Mouse (Mus musculus) retina, embryonic 14.5 days (tissue): ENCODE results near the gene Vps41.

ENCODE experiments used
- DNase-seq: peaks from one replicate; pipeline ENCODE4 v3.0.0-alpha.2; 2015; ENCODE audit warnings: low spot score

Gene Vps41

DNA sequence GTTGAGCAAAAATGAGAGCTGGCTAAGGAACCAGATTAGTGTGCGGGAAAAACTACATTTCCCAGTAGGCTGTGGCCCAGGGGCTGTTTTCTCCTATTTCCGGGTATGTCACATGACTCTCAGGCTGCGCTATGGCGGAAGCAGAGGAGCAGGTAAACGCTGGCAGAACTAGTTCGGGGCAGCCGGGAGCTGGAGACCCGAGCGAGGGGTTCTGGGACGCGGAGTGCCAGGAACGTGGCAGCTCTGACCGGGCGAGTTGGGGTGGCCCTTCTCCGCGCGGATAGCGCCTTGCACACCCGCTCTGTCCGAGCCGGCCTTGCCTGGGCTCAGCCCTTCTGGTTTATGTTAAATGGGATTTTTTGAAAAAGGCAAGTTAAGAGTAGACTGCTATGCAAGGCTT lies at the start of gene Vps41:
Gene Vps41 (plus strand): TSS at position 102 of the 400 bp plus-strand sequence.
- DNase-seq = peak; percentile 87

GRCm38 (mm10) chr13:18698518-18699065 lies 18.5 kb upstream of the Vps41 start:
- DNase-seq = peak; percentile 74

- DNase-seq = no peak
These were observed 5.4 kb upstream of the Vps41 start for GRCm38 (mm10) chr13:18711685-18712084.

- no peak for DNase-seq
These were observed 379 bp upstream of the Vps41 start for GRCm38 (mm10) chr13:18716707-18717106.

- no peak for DNase-seq
These were observed 1.4 kb downstream of the Vps41 start for GRCm38 (mm10) chr13:18718461-18718860.

GRCm38 (mm10) chr13:18730666-18731065 lies 13.6 kb downstream of the Vps41 start:
- DNase-seq = no peak

DNA sequence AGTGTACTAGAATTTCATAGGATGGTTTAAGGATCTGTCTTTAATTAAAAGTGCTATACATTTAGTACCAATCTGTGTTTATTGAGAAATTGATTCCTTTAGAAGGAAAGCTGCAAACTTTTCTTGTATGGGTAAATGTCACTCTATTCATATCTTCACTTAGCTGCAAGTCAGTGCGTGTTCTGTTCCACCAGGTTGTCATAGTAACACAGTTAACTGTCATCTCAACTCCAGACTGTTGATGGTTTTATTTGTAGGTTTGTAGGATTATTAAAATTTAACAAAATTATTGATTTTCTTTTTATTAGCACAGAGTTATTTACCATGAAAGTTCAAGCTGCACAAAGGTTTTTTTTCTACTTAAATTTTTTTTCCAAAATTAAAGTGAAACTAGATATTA lies 19.5 kb downstream of the Vps41 start:
- no peak for DNase-seq

DNA sequence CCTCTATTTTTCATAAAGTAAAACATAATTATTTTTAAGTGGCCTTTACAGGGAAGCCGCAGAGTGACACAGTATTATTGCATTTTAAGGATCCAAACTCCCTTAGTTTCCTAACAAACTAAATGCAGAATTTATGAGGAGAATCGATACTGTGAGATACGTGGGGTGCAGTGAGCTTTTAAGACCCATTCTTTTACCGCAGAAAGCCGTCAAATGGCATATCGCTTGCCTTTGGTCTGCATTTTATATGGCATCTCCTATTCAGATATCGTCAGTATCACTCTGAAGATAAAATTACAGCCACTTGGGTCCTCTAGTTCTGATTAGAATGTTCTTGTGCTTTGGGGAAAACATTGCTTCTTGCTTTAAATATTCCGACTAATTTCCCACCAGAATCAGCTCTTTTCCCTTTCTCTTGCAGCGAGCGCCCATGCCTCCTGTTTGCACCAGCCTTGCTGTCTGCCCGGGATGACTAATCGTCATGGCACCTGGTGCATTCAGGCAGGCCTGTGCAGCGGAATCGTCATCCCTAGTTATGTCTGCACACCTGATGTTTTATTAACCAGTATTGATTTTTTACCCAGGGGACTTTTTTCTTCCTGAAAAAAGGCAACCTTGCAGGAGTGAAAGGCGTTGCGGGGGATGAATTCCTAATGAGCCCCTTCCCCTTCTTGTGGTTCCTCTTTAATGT lies 26.6 kb downstream of the Vps41 start:
- peak; percentile 83 for DNase-seq

- DNase-seq = no peak
These were observed 27.2 kb downstream of the Vps41 start for GRCm38 (mm10) chr13:18744266-18744652.

DNA sequence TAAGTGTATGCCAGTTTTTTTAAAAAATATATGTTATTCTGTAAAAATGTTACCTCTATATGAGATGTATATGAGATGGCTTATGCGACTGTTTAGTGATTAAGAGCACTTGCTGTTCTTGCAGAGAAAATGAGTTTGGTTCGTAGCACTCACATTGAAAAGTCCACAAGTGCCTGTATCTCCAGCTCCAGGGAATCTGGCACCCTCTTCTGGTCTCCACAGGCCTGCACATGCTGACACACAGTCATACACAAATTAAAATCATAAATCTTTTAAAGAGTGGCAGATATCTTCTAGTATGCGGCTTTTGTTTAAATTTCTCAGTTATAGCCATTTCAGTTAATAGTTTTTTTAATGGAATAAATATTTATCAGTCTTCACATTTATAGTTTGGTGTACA lies 40.9 kb downstream of the Vps41 start:
- peak; percentile 21 for DNase-seq

- DNase-seq = no peak
These were observed 42.4 kb downstream of the Vps41 start for GRCm38 (mm10) chr13:18759361-18760056.

- DNase-seq = no peak
These were observed 44.4 kb downstream of the Vps41 start for GRCm38 (mm10) chr13:18761452-18761851.

GRCm38 (mm10) chr13:18767893-18768292 lies 50.8 kb downstream of the Vps41 start:
- DNase-seq = no peak

- no peak for DNase-seq
These were observed 51.4 kb downstream of the Vps41 start for GRCm38 (mm10) chr13:18768495-18768894.

DNA sequence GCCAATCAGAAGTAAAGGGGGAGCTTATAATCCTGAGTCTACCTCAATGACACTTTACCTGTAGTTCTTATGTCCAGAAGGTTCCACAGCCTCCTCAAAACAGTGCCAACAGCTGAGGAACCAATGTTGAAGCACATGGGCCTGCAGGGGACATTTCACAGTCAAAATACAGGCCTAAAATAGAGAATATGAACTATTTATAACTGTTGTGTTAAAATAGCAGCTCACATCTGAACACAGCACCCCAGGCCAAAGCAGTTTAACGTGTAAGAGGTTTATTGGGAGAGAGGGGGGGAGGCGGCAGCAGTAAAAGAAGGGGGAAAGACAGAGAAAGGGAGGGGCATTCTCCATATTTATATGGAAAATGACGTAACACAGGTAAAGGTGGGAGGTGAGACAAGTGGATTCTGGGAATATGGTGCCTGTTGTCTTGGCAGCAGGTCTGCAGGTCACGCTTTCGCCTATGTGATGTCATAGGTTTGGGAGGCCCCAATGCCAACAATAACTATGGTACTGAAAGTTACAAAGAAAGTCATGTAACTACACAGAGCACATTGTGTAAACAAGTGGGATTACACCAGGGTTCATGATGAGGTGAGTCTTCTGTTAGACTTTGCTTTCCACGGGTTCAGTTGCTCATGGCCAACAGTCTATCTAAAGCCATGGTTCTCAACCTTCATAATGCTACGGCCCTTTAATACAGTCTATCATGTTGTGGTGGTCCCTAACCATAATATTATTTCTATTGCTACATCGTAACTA lies 56.5 kb downstream of the Vps41 start:
- DNase-seq = no peak

DNA sequence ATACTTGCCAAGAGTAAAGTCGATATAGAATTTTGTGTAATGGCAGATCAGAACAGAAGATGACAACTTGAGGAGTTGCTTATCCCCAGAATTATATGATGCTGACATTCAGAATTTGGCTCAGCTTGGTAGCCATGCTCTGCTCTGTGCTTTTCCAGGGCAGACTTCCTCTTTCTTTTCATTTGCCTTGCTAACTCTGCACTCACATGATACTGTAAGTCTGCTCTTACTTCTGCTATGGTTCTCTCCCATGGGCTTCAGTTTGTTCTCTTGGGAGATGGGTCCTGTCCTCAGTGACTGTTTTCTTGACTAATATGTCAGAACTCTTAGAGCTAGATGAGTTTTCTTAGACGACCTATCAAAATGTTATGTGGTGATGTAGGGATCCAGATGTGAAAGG lies 64.2 kb downstream of the Vps41 start:
- no peak for DNase-seq

- DNase-seq = no peak
These were observed 68.6 kb downstream of the Vps41 start for GRCm38 (mm10) chr13:18785702-18786101.

- DNase-seq = no peak
These were observed 71.0 kb downstream of the Vps41 start for GRCm38 (mm10) chr13:18788040-18788439.

- peak; percentile 38 for DNase-seq
These were observed 71.6 kb downstream of the Vps41 start for GRCm38 (mm10) chr13:18788689-18789088.

DNA sequence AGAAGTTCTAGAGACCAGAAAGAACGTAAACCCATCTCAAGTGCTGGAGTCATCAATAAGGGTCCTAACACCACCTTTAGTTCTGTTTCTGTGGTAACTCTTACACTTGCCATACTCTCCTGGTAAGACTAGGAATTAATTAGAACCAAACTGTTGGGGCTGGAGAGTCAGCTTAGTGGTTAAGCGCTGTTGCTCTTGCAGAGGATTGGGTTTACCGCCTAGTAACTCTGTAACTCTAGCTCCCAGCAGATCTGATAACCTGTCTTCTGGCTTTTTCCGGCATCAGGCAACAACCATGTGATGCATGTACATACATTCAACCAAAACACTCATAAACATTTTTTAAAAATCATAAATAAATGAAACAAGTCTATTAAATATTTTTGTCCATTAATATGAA lies 72.6 kb downstream of the Vps41 start:
- DNase-seq = no peak

GRCm38 (mm10) chr13:18790086-18790485 lies 73.0 kb downstream of the Vps41 start:
- DNase-seq = no peak

GRCm38 (mm10) chr13:18791314-18791713 lies 74.2 kb downstream of the Vps41 start:
- DNase-seq = no peak

- no peak for DNase-seq
These were observed 74.6 kb downstream of the Vps41 start for GRCm38 (mm10) chr13:18791724-18792123.
